ENCODE assay signal across 10 mouse cellular contexts in the genomic region with DNA sequence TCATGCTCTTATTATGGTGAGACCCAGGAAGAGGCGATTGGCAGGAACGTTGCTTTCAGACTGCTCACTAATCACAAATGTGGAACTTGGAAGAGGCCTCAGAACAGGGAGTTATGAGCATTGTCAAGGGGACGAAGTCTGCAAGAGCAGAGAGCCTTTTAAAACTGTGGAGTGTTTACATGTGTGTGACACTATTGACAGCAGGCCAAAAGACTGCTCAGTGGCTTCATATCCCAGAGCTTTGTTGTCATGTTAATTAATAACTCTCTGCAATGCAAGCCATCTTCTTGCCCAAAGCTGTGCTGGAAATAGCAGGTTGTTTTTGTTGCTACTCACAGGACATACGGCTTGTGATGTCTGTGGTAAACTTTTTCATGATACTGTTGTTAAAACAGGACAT. TPM values are rescaled to one million over a fixed set of nuclear protein-coding genes. Genes with fewer than 3 reads are reported as not detected.
DNase-seq lines count a peak whose midpoint lies in the region; ATAC-seq and TF ChIP-seq lines count a peak whose summit lies in the region.
"Had no signal": no experiment of that assay in that cellular context is flagged by ENCODE, and none has a peak within 500 bp of the region (broad histone marks: within the 10 kb centered on the region; RNA-seq: fewer than 3 reads in every experiment).

No protein-coding gene starts in this region.

- no peak for TF ChIP-seq POLR2A in limb, embryonic 14.5 days (IDR thresholded peaks at IDR 0.05; ENCODE audit: borderline replicate concordance, extremely low read depth, insufficient read depth, insufficient read length)

- ATAC-seq in limb, embryonic 14.5 days (ENCODE audit: low FRiP score, low read depth), result no peak

- no peak overlapping the region for H3K9ac ChIP-seq in limb, embryonic 14.5 days (ENCODE audit: low read depth, low read length, severe bottlenecking)
- H3K9ac ChIP-seq: liver, embryonic 14.5 days had no signal

- H3K27me3 ChIP-seq in limb, embryonic 14.5 days (ENCODE audit: control insufficient read depth, insufficient read depth, low read length), result no peaks in the 10 kb centered on the region
- H3K27me3 ChIP-seq in limb, embryonic 10.5 days (ENCODE audit: low read depth, poor library complexity, severe bottlenecking), result no peaks in the 10 kb centered on the region

- no peaks in the 10 kb centered on the region for H3K36me3 ChIP-seq in limb, embryonic 14.5 days (ENCODE audit: control insufficient read depth, insufficient read depth, low read length)
- H3K36me3 ChIP-seq in limb, embryonic 10.5 days, result no peaks in the 10 kb centered on the region

- 52% methylated on average over 4 of the region's 4 CpGs for WGBS in limb, embryonic 14.5 days
- 64% methylated on average over 4 of the region's 4 CpGs for WGBS in limb, embryonic 10.5 days

- H3K4me3 ChIP-seq in limb, embryonic 14.5 days (replicated peaks; ENCODE audit: low read length), result no peak overlapping the region
- H3K4me3 ChIP-seq in limb, embryonic 10.5 days, result no peak overlapping the region

- H3K27ac ChIP-seq in limb, embryonic 14.5 days (replicated peaks; ENCODE audit: low read depth, low read length), result no peak overlapping the region
- no peak overlapping the region for H3K27ac ChIP-seq in limb, embryonic 10.5 days
- H3K27ac ChIP-seq: liver, embryonic 14.5 days had no signal

- H3K4me2 ChIP-seq in limb, embryonic 14.5 days (replicated peaks; ENCODE audit: low read depth, low read length, severe bottlenecking), result no peak overlapping the region

- H3K9me3 ChIP-seq in limb, embryonic 14.5 days (ENCODE audit: control insufficient read depth, low read length), result no peaks in the 10 kb centered on the region
- H3K9me3 ChIP-seq in limb, embryonic 10.5 days (replicated peaks), result no peaks in the 10 kb centered on the region

- peaks cover 3% of the 10 kb centered on the region; the same call in 1 of the 2 replicates for H3K4me1 ChIP-seq in limb, embryonic 14.5 days (ENCODE audit: control insufficient read depth, insufficient read depth, low read length)
- H3K4me1 ChIP-seq in limb, embryonic 10.5 days, result peaks cover 18% of the 10 kb centered on the region

- peak; percentile 20 for DNase-seq in gastrocnemius, postnatal 25 days
- no peak for DNase-seq in gastrocnemius, postnatal 10 days
- DNase-seq in limb, embryonic 14.5 days (ENCODE audit: low spot score), result peak; percentile 34
- no peak for DNase-seq in limb, embryonic 10.5 days (ENCODE audit: low spot score)
- DNase-seq in heart, postnatal 4 days, result peak; percentile 17
- DNase-seq in lung, postnatal 14 days, result peak; percentile 49
- DNase-seq in retina, postnatal 1 day, result no peak
- DNase-seq in adrenal gland, postnatal 4 days (ENCODE audit: low spot score in 2 of 2), result no peak
- DNase-seq: cerebellum, postnatal 14 days had no signal

RNA-seq across cellular contexts. Expression of gene Dchs2, which starts 27.9 kb away (rescaled TPM):
- 1 to 10 TPM in 1 of 2 experiments, under 1 TPM in 1; 0.67 to 1.8 TPM for total RNA-seq in gastrocnemius, postnatal 25 days (2021)
- 1 to 10 TPM; 7.0 to 8.6 TPM for total RNA-seq in gastrocnemius, postnatal 10 days (2021)
- 1.7 and 1.8 TPM in 2 replicates for polyA plus RNA-seq in limb, embryonic 14.5 days (2012; rRNA removed)
- 2.1 and 2.2 TPM in 2 replicates for polyA plus RNA-seq in limb, embryonic 14.5 days (2014; fragmentation: Nextera tagmentation; extraction: Ambion mirVana)
- polyA plus RNA-seq in limb, embryonic 10.5 days (2016; fragmentation: Nextera tagmentation; extraction: Ambion mirVana), result 0.08 and 0.14 TPM in 2 replicates
- 1 to 10 TPM; 1.2 to 1.3 TPM for total RNA-seq in heart, postnatal 4 days (2021)
- total RNA-seq in adrenal gland, postnatal 4 days (2021), result 1 to 10 TPM; 1.7 to 2.5 TPM

Comparison
In these comparisons a context has a peak if more than half of its experiments do, and no peak if none do; other contexts are left out.
1. DNase-seq: peak in gastrocnemius, postnatal 25 days (single experiment), limb, embryonic 14.5 days (single experiment), heart, postnatal 4 days (single experiment) and lung, postnatal 14 days (single experiment); none in gastrocnemius, postnatal 10 days (single experiment), limb, embryonic 10.5 days (single experiment), retina, postnatal 1 day (single experiment) and adrenal gland, postnatal 4 days (0 of 2).